Mouse (Mus musculus): ENCODE measurements around the gene Lpgat1.

DNA sequence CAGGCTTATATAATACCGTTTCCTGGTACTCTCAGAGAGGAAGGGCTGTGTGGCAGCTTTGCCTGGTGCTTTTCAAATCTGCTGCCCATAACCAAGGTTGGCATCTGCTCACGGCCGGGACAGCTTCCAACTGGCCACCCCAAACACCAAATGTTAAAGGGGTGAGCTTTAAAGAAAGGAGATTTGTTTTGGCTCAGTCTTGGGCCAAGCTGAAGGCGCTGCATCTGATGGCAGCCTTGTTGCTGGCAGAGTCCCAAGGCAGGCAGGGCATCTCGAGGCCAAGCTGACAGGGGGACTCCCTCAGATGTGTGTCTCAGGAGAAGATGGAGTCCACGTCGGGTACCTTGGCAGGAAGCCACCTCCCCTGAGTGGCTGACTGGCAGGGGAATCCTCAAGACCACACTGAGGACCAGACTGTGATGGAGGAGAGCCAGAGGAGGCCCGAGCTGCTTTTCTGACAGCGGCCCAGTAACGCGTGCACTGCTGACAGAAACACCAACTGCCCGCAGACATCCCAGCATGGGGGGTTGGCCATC, 91.1 kb downstream of the Lpgat1 start:
- no peak for TF ChIP-seq MYOD1 (IDR thresholded peaks at IDR 0.05; ENCODE audit: control insufficient read depth in 1 of 3, insufficient read length in 2 of 3, low read depth in 2 of 3)
- no peak for TF ChIP-seq E2F4 (IDR thresholded peaks at IDR 0.05; ENCODE audit: insufficient read depth)
- no peak for TF ChIP-seq TCF3 (IDR thresholded peaks at IDR 0.05; ENCODE audit: insufficient read length, low read depth)
- TF ChIP-seq TCF12 (IDR thresholded peaks at IDR 0.05; ENCODE audit: insufficient read depth, poor library complexity, severe bottlenecking), result no peak
- no peak for TF ChIP-seq POLR2A (IDR thresholded peaks at IDR 0.05; ENCODE audit: insufficient read length, low read depth)
- no peak for TF ChIP-seq POLR2AphosphoS2 (IDR thresholded peaks at IDR 0.05; ENCODE audit: insufficient read length, low read depth)
- no peak for TF ChIP-seq USF1 (IDR thresholded peaks at IDR 0.05; ENCODE audit: low read depth)
- TF ChIP-seq MAX (IDR thresholded peaks at IDR 0.05; ENCODE audit: low read depth), result no peak
- no peak for TF ChIP-seq REST (IDR thresholded peaks at IDR 0.05; ENCODE audit: insufficient read depth, insufficient read length)
- TF ChIP-seq MYOG (IDR thresholded peaks at IDR 0.05; ENCODE audit: control insufficient read depth in 1 of 3, insufficient read depth in 1 of 3, insufficient read length in 2 of 3, low read depth in 2 of 3), result no peak
